Mouse (Mus musculus) megakaryocyte, embryonic 14.5 days (primary cell): ENCODE measurements around the gene Mmab. TPM values are rescaled to one million over a fixed set of nuclear protein-coding genes. Genes with fewer than 3 reads are reported as not detected.
A peak's percentile ranks its signal among the peaks of the same experiment; 100 is the strongest.

Experiments used
- H3K27me3 ChIP-seq: replicated peaks from 2 replicates; pipeline ENCODE3; 2012; ENCODE audit warnings: inconsistent platforms
- H3K36me3 ChIP-seq: replicated peaks from 2 replicates; pipeline ENCODE3; 2012; ENCODE audit warnings: low read length, inconsistent platforms, mixed read lengths
- H3K4me1 ChIP-seq: 2 replicates; pipeline ENCODE4 v1.6.1; 2012; ENCODE audit warnings: inconsistent platforms
- H3K4me3 ChIP-seq: replicated peaks from 2 replicates; pipeline ENCODE3; 2012; ENCODE audit warnings: moderate library complexity, mild to moderate bottlenecking, inconsistent platforms
- H3K9me3 ChIP-seq: 2 replicates; pipeline ENCODE4 v1.6.1; 2012; ENCODE audit warnings: inconsistent platforms
- FLI1 ChIP-seq: IDR thresholded peaks from 2 replicates; pipeline ENCODE4 v1.6.1; 2012; ENCODE audit warnings: low read length, inconsistent platforms, mixed read lengths
- GATA1 ChIP-seq: IDR thresholded peaks from 3 replicates; pipeline ENCODE4 v1.6.1; 2012; ENCODE audit warnings: mixed read lengths, low read length, inconsistent platforms, borderline replicate concordance
- polyA plus RNA-seq: library from polyadenylated mRNA; stranded (reverse); fragments of >175 nt; gene quantifications from 2 replicates; pipeline ENCODE4 v1.2.3, GENCODE M21; 2012; ENCODE audit warnings: low replicate concordance; ENCODE audit not compliant: insufficient read depth

Gene Mmab
- polyA plus RNA-seq, 1 experiment: 19.4 TPM

DNA sequence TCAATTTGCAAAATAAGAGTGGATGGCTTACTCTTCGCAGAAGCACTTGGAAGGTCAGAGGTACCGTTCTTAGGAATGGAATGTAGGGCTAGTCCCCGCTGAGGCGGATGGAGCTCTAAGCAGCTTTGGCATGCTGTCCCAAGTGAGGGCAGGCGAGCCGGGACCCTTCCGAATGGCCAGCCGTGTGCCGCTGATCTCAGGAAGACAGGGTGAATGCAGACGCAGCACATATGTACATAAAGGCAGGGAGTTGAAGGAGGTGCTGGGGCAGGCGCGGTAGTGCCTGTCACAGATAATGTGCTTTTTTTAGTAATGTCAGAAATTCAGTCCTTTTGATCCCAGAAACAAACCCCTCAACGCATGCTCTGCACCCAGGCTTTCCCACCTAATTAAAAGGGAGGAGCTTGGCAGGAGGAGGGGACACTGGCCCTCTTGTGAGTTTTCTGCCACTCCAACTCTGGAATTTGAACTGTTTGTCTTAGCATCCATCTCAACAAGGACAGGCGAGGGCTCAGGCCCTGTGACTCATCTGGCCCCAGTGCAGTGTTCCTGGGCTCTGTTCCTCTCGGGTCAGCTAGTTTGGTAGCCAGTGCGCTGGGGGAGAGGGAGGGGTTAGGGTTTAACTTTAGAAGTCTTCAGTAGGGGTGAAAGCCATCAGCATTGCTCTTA is 30.7 kb downstream of the Mmab start:
- H3K9me3 ChIP-seq: no peaks in the 10 kb centered on the region
- TF ChIP-seq FLI1 (no peak), GATA1 (no peak)
- no peak overlapping the region for H3K4me3 ChIP-seq
- H3K4me1 ChIP-seq: peaks cover 45% of the 10 kb centered on the region
- H3K36me3 ChIP-seq: peaks cover 100% of the 10 kb centered on the region
- H3K27me3 ChIP-seq: no peaks in the 10 kb centered on the region

DNA sequence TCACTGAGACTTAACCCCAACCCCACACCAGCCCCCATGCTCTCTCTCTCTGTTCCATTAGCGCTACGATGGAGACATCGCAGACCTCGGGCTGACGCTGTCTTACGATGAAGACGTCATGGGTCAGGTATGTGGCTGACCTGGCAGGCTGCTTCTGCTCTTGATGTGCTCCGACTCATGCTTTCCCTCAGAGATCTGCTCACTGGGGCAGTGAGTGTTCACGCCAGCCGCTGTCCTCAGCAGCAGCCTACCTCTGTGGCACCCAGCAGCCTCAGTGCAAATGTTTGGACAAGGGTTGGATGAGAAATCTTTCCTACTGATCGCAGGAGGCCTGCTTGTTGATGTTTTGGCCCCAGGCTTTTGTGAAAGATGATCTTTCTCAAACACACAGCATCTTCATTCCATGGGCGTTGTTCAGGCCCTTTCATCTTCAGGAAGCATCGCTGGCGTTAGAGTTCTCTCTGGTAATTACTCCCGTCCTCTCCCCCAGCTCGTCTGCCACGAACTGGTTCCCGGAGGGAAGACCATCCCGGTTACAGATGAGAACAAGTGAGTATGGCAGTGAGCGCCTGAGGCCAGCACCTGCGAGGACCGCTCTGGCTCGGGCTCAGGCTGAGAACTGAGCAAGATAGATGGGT is 31.4 kb downstream of the Mmab start:
- TF ChIP-seq GATA1 (no peak), FLI1 (no peak)
- Histone ChIP-seq H3K4me1 (peaks cover 43% of the 10 kb centered on the region), H3K27me3 (no peaks in the 10 kb centered on the region), H3K4me3 (no peak overlapping the region), H3K36me3 (peaks cover 100% of the 10 kb centered on the region), H3K9me3 (no peaks in the 10 kb centered on the region)

DNA sequence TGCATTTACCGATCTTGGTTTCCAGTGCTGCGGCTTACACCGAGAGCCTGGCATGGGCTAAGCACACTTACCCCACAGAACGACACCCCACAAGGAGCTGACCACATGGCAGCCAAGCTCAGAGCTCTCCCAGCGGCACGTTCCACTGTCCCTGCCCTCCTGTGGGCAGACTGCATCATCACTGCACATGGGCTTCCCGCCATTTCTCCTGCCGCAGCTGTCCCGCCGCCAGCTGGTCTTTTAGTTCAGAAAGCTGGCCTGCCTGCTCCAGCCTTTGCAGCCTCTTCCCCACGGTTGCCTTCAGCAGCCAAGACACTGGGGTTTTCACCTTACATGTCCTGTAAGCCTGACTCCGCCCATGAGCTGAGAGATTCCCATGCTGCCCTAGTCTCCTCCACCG is 33.4 kb downstream of the Mmab start:
- peaks cover 36% of the 10 kb centered on the region for H3K4me1 ChIP-seq
- TF ChIP-seq FLI1 (no peak), GATA1 (no peak)
- peaks cover 100% of the 10 kb centered on the region for H3K36me3 ChIP-seq
- no peak overlapping the region for H3K4me3 ChIP-seq
- H3K9me3 ChIP-seq: no peaks in the 10 kb centered on the region
- no peaks in the 10 kb centered on the region for H3K27me3 ChIP-seq

DNA sequence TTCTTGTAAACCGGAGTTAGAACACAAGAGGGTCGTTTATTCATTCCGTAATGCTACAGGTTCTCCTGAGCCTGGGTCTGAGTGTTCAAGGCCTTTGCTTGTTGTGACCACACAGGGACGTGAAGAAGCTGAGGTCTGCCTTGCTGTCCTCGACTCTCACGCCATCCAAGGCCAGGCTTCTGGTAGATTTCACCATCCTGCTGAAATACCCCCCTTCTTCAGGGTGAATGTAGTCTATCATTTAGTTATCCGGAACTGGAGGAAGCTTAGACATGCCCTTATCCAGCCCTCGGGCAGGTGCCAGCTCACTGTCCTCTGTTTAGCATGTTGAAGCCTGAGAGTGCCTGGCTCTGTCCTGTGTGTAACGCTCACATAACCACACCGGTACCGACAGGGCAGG is 35.0 kb downstream of the Mmab start:
- Histone ChIP-seq H3K27me3 (no peaks in the 10 kb centered on the region), H3K9me3 (no peaks in the 10 kb centered on the region), H3K36me3 (peaks cover 100% of the 10 kb centered on the region), H3K4me3 (no peak overlapping the region), H3K4me1 (peaks cover 36% of the 10 kb centered on the region)
- TF ChIP-seq GATA1: no peak
- TF ChIP-seq FLI1: no peak

DNA sequence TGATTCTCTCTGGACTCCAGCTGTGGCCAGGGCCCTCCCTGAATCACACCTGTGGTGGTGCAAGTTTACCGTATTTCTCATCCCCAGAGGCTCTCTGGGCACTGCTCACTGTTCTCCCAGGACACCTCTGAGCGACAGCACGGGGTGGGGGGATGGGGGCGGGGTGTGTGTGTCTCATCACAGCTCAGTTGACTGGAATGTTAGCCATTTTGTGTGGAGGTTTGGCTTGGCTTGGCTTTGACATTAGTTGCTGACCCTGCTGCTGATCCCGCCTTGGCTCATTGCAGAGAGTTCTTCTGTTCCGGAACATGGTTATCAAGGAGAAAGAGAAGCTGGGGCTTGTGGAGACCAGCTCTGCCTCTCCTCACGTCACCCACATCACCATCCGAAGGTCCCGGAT is 36.0 kb downstream of the Mmab start:
- no peak for TF ChIP-seq FLI1
- no peak for TF ChIP-seq GATA1
- H3K36me3 ChIP-seq: peaks cover 100% of the 10 kb centered on the region

DNA sequence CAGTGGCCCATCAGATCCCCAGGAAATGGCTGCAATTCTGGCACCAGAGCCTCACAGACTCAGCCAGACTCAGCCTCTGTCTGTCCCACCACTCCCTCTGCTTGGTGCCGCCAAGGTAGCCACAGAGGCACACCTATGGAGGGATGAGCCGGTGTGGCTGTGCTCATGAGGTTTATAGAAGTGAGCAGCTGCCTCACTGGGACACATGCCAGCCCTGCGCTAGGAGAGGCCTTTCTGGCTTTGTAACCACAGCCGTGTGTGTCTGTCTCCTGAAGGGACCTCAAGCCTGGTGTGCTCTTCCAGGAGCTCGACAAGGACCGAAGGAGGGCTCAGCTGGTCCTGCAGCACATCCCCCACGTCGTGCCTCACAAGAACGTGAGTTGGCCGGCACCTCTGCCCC is 36.6 kb downstream of the Mmab start:
- Histone ChIP-seq H3K27me3 (no peaks in the 10 kb centered on the region), H3K36me3 (peaks cover 100% of the 10 kb centered on the region), H3K4me3 (no peak overlapping the region), H3K9me3 (no peaks in the 10 kb centered on the region), H3K4me1 (peaks cover 36% of the 10 kb centered on the region)
- TF ChIP-seq GATA1 (no peak), FLI1 (no peak)

More for the DNA sequence above, 36.0 kb downstream of the Mmab start:
- H3K9me3 ChIP-seq: no peaks in the 10 kb centered on the region
- H3K4me3 ChIP-seq: no peak overlapping the region
- no peaks in the 10 kb centered on the region for H3K27me3 ChIP-seq
- H3K4me1 ChIP-seq: peaks cover 36% of the 10 kb centered on the region

DNA sequence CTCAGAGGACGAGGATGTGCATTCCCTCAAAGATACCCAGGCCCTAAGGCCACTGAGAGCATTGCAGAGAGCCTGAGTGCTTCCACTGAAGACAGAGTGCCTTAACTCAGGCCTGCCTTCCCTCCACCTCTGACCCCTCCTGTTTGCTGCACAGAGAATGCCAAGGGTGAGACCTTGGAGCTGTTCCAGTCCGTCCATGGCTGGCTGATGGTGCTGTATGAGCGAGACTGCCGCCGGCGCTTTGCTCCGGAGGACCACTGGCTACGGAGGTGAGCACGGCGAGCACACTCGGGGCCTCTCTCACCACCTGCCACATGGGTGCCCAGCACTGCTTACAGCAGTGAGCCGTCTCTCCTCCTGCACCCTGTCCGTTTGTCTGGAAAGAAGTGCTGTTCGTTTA is 37.3 kb downstream of the Mmab start:
- TF ChIP-seq FLI1: no peak
- TF ChIP-seq GATA1: no peak
- H3K9me3 ChIP-seq: no peaks in the 10 kb centered on the region
- H3K36me3 ChIP-seq: peaks cover 100% of the 10 kb centered on the region
- H3K4me1 ChIP-seq: peaks cover 32% of the 10 kb centered on the region
- no peaks in the 10 kb centered on the region for H3K27me3 ChIP-seq
- no peak overlapping the region for H3K4me3 ChIP-seq

DNA sequence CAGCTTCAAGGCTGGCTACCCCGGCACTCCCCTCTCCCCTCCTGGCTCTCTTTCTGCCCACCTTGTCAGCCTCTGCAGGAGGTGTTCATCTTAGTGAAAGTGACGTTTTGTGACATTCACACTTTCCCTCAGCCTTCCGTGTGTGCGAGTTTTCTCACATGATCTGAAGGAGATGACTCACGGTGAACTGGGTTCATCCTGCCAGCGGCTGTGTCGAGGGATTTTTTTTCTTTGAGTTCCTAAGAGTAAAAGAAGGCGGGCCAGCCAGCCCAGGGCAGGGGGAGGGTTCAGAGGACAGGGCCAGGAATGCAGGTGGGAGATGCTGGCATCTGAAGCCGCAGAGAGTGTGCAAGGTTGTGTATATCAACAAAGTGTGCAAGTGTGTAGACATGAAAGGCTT is 50.7 kb downstream of the Mmab start:
- TF ChIP-seq GATA1 (no peak), FLI1 (no peak)
- Histone ChIP-seq H3K9me3 (no peaks in the 10 kb centered on the region), H3K36me3 (peaks cover 100% of the 10 kb centered on the region), H3K27me3 (no peaks in the 10 kb centered on the region), H3K4me1 (peaks cover 20% of the 10 kb centered on the region), H3K4me3 (no peak overlapping the region)

DNA sequence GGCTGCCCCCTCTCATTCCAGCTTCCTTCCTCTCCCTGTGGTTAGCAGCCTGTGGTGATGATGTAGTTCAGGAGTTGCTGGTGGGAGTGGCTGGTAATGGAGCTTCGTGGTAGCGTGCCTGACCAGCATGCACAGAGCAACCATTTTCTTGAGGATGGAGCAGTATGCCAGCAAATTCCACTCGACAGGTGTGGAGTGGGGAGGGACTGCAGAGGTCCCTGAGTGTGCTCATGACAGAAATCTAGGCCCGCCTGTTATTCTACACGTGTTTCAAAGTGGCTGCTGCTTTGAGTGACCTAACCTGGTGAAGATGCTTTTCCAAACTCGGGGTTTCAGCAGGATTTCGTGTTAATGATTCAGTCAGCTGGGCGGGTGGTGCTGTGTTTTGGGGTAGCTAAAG is 59.4 kb downstream of the Mmab start:
- Histone ChIP-seq H3K4me3 (peak overlapping the region; percentile 38), H3K27me3 (no peaks in the 10 kb centered on the region), H3K9me3 (no peaks in the 10 kb centered on the region), H3K4me1 (peaks cover 40% of the 10 kb centered on the region), H3K36me3 (peaks cover 67% of the 10 kb centered on the region)
- TF ChIP-seq GATA1 (no peak), FLI1 (no peak)

DNA sequence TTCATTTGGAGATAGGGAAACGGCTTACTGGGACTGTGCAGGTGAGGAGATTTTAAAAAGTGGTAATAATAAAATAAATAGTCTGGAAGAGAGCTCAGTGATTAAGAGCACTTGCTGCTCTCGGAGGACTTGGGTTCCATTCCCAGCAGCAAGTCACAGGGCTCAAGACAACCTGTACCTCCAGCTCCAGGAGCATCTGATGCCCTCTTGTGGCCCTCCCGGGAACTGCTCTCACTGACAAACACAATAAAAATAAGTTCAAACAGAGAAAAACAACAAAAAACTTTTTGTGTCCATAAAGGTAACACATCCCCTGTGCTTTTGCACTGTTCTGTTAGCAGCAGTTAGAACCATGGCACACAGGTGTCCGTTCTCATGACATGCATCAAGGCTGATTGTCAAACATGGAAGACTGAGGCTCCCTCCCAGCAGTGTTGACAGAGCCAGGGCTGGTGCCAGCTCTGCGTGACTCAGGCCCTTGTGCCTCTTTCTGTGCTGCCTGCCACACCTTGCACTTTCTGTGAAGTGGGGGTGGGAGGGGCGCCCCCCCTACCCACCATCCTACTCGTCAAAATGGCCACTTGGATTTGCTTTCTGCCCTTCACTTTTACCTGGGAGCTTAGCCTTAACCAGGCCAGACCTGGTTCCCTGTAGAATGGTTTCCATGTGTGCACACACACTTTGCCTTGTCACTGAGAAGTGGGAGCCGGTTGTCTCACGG is 60.5 kb downstream of the Mmab start:
- Histone ChIP-seq H3K27me3 (no peaks in the 10 kb centered on the region), H3K9me3 (no peaks in the 10 kb centered on the region), H3K36me3 (peaks cover 56% of the 10 kb centered on the region), H3K4me1 (peaks cover 51% of the 10 kb centered on the region), H3K4me3 (no peak overlapping the region)
- TF ChIP-seq FLI1 (no peak), GATA1 (no peak)

Other genes starting within 250 kb of the Mmab start
- not detected in 2 replicates for gene Foxn4, start 170.3 kb downstream of the Mmab start, polyA plus RNA-seq
- not detected in 2 replicates for gene Myo1h, start 154.9 kb downstream of the Mmab start, polyA plus RNA-seq
- 40.6 and 61.8 TPM in 2 replicates for gene Kctd10, start 63.6 kb downstream of the Mmab start, polyA plus RNA-seq
- gene Ube3b, start 63.5 kb downstream of the Mmab start, polyA plus RNA-seq: 32.0 and 53.9 TPM in 2 replicates
- 131 and 255 TPM in 2 replicates for gene Mvk, start 209 bp upstream of the Mmab start, polyA plus RNA-seq
- gene Fam222a, start 124.0 kb upstream of the Mmab start, polyA plus RNA-seq: 0.34 and 9.8 TPM in 2 replicates
- gene Trpv4, start 214.4 kb upstream of the Mmab start, polyA plus RNA-seq: 1.5 and 2.1 TPM in 2 replicates
- 38.6 and 56.2 TPM in 2 replicates for gene Gltp, start 246.9 kb upstream of the Mmab start, polyA plus RNA-seq